Mouse (Mus musculus) cortical plate, adult 2 months (tissue): ENCODE measurements around the gene Ell.

Experiments used
- CTCF ChIP-seq: fragments of 200-500 bp; IDR thresholded peaks from 2 replicates; pipeline ENCODE4 v1.5.1; 2011; ENCODE audit warnings: mild to moderate bottlenecking, control low read depth, low read length; ENCODE audit not compliant: insufficient read depth; ENCODE audit errors: extremely low read depth
- POLR2A ChIP-seq: fragments of 200-500 bp; IDR thresholded peaks from 2 replicates; pipeline ENCODE4 v1.6.1; 2011; ENCODE audit warnings: mild to moderate bottlenecking, low read length, control low read depth; ENCODE audit not compliant: insufficient read depth; ENCODE audit errors: extremely low read depth

DNA sequence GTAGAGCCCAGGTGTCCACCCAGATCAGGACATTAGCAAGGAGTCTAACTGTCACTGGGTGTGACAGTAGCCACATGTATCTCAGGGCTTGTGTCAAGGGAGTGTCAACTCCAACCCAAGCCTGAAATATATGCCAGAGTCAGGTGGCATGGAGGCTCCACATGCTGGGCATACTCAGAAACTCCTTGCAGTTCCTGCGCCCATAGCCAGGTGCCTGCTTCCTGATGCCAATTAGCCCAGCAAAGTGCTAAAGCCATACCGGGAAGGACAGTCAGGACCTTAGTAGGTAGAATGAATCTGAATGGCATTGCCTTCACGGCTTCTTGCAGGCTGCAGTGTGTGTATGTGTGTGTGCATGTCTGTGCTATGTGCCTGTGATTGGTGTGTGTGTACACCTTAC is 38.0 kb downstream of the Ell start:
- TF ChIP-seq CTCF = no peak
- TF ChIP-seq POLR2A = no peak
